Mouse (Mus musculus): ENCODE results near the gene Col17a1.

Col17a1 gene

DNA sequence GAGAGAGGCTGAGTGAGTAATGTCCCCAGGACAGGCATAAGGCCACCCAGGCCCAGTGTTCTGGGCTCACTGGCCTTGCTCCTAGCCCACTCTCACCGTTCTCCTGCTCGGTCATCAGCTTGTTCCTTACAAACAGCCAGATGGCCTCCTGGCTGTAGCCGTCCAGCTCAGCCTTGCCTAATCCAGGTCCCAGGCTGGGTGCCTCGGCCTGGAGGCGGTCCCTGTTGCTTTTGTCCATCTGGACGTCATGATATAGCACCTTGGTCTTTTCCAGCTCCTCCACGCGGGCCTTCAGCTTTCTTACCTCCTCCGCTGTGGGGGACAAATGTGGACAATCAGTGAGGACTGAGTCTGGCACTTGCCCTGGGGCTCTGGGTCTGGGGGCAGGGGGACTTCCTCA is 23.5 kb downstream of the Col17a1 start:
- no peak for DNase-seq (ENCODE audit: low spot score in 2 of 2)

DNA sequence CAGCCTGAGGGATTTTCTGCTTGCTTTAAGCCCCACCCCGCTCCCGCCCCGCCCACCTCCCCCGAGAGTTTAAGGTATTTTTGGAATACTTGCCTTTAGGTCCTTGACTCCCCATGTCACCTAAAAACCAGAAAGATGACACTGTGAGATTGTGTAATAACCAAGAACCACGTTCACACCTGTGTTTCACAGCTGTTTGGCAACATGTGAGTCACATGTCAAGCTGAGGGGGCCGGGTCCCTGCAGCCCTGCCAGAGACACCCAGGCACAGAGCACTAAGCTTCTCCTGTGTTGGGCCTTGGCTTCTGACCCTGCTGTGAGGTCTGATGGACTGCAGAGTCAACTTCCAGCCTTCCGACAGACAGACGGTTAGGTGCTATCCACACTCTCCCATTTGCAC is 24.3 kb downstream of the Col17a1 start:
- DNase-seq (ENCODE audit: low spot score in 2 of 2), result no peak

DNA sequence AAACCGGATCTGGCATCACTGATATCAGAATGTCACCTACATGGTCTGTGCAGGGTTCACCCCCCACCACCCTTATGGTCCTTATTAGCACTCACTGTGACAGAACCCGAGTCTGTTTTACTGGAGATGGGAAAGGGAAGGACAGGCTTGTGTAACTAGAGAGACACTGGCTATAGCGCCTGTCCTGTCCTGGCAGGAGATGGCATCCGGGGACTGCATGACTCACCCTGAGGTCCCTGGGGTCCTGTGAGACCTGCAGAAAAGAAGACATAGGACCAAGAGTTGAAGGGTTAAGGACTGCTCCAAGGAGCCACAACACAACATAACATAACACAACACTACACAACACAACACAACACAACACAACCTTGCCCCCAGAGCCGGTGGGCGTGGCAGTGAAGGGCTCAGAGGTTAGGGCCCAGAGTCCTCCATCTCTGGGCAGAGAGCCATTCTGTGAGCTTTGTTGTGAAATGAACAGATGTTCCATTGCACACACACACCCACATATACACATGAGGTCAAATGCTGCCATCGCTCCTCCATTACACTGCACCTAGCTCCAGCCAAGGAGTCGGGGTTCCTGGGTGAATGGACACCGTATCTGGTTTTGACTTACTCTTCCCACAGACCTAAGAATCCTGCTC is 32.0 kb downstream of the Col17a1 start:
- no peak for DNase-seq (ENCODE audit: low spot score in 2 of 2)

DNA sequence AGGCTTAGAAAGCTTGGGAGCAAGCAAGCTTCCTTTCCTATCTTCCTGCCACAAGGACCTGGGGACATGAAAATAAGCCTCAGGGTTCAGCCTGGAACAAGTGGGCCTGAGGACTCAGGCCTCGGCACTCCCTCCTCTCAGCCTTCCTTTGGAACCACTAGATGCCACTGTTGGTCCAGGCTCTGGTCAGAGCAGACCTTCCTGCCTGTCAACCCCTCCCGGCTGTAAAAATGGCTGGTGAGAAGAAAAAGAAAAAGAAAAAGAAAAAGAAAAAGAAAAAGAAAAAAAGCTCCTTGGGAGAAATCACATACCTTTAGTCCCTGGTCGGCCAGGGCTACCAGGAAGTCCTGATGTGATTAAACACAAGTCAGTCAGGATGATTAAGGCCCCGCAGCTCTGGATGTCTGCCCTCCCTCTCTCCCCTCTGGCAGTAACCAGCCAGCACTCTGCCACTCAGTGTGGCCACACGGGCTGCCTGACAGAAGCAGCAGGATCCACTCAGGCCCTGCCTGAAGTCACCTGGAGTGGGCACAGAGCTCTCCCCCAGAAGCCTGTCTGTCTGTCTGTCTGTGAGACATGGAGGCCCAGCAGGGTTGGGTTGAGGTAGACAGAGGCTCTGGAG is 32.9 kb downstream of the Col17a1 start:
- peak in 1 of 2 experiments; percentile 55 for DNase-seq (ENCODE audit: low spot score in 2 of 2)

DNA sequence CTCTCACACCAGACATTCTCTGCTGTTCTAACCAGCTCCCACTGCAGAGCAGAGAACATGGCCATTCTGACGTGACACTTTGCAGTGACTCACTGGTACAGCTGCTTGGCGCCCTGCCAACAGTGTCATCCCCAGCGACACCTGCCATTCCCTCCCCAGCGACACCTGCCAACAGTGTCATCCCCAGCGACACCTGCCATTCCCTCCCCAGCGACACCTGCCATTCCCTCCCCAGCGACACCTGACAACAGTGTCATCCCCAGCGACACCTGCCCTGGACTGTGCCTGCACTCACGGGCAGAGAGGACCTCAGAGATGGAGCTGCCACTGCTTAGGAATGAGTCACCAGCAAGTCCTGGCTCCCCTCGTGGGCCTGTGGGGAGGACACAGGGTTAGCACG is 37.0 kb downstream of the Col17a1 start:
- no peak for DNase-seq (ENCODE audit: low spot score in 2 of 2)

DNA sequence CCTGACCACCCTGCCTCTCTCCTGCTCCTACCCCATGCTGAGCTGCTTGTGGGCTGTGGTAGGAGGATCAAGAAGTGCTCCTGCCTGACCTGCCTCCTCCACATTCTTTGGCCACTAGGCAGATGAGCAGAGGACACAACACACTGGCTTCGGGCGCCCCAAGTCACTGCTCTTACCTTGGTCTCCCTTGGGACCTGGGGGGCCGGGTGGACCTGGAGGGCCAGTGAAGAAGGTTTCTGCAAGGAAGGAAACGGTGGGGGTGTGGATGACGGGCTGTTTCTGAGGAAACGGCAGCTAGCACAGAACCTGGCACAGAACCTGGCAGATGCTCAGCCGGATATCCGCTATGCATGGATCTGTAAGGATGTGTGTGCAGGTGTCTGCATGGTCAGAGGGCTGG is 38.7 kb downstream of the Col17a1 start:
- DNase-seq (ENCODE audit: low spot score in 2 of 2), result no peak

DNA sequence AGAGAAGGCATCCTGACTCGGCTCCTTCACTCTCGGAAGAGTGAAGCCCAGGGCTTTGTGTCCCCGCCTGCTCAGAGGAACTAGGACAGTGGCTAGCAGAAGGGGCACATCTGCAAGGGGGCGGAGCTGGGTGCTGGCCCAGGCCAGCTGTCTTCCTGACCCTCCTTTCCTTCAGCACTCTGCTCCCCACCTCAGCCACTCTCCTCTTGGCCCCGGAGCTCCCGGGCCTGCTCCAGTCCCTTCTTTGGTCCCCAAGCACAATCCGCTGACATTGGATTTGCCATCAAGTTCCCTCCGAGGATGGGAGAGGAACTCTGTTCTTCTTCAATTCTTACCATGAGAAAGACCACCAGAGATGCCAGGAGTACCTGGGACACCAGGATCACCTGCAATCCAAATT is 39.6 kb downstream of the Col17a1 start:
- DNase-seq (ENCODE audit: low spot score in 2 of 2), result no peak

DNA sequence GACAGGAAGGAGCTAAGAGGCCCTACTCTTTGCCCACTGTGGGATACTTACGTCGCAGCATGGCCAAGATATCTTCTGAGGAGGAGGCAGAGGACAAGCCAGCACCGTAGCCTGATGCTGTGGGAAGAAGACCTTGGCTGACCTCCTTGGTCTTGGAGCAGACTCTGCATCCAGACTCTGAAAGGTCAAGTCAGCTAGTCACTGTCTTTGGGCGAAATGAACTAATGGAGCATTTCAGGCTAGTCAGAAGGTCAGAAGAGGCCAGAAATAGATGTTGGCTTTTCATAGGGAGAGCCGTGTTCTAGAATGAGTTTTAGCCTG is 40.8 kb downstream of the Col17a1 start:
- no peak for DNase-seq (ENCODE audit: low spot score in 2 of 2)

DNA sequence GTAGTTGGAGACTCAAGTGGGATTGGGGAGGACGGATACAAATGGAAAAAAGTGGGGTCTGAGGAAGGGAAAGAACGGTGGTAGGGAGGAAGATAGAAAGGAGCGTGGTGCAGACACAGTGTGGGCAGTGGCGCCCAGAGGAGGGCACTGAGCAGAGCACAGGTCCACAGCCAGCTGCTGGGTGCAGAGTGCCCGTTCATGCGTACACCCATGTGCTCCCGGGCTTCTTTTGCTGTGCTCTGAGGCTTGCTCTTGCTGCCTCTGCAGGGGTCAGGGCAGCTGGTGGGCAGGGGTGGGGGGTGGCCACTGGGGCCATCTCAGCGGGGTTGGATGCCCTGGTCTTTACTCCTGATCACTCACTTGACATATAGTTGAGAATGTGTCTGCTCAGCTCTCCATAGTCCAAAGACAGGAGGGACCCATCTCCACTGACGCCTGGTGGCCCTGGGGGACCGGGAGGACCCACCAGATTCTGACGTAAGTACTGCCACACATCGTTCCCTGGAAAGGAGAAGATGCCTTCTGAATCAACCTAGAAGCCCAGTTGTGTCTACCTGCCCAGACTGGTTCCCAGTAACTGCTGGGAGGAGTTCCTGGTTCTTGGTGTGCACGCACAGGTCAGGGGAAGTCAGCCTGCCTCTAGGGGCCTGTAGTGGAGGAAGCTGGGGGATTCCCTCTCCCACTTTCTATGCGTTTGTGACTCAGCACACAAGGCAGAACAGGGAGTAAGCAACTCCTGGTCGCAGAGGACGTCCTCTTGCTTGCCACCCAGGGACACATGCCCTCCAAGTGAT is 41.3 kb downstream of the Col17a1 start:
- no peak for DNase-seq (ENCODE audit: low spot score in 2 of 2)

DNA sequence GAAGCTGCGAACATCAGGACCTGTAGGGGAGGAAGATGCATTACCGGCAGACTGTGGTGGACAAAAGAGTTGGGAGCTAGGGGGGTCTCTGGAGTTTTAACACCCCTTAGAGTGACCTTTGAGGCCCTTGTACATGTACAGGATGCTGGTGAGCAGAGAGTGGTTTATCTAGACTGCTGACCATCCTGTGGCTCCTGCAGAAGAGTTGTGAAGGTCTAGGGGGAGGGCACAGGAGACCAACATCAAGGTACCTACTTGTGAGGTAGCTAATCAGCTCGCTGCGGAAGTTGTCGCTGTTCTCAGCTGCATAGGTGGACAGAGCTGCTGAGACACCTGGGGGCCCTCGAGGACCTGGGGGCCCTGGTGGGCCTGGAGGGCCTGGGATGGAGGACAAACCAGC is 42.8 kb downstream of the Col17a1 start:
- no peak for DNase-seq (ENCODE audit: low spot score in 2 of 2)

DNA sequence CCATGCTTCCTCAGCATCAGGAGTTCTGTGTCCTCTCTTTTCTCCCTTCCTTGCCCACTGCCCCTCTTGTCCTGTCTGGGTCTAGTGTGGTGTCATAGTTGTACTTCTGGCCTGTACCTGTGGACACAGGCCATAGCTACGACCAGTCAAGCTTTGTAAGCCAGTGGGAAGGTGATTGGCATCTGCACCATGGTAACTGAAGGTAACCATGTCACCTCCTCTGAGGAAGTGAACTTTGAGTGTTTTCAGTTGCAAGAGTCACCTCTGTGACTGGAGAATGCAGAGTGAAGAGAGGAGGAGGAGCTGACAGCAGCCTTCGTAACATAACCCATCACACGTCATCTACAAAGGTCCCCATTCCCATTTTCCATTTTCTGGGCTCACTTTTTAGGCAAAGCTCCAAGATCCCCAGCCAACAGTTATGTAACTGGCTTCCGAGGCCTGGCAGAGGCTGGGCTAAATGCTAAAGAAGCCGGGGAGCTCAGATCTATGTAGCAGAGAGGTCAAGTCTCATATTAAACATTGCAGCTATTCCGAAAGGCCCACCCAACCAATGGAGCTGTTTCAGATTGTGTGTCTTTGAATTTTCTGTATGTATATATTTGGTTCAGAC is 45.3 kb downstream of the Col17a1 start:
- no peak for DNase-seq (ENCODE audit: low spot score in 2 of 2)

DNA sequence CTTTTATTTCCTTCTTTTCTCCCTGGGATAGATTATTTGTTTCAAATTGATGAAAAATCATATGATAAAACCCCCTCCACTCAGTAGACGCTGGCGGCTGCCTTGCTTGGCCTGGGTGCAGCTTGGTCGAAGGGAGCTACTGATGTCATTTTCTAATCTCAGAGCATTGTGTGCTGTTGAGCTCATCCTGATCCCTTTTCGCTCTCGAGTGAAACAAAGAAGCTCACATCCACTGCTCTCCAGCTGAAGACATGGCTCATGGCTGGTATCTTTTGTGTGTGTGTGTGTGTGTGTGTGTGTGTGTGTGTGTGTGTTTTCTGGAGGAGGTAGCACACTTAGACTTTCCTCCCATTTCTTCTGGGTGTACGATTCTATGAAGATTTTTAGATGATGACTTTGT is 46.3 kb downstream of the Col17a1 start:
- no peak for DNase-seq (ENCODE audit: low spot score in 2 of 2)

DNA sequence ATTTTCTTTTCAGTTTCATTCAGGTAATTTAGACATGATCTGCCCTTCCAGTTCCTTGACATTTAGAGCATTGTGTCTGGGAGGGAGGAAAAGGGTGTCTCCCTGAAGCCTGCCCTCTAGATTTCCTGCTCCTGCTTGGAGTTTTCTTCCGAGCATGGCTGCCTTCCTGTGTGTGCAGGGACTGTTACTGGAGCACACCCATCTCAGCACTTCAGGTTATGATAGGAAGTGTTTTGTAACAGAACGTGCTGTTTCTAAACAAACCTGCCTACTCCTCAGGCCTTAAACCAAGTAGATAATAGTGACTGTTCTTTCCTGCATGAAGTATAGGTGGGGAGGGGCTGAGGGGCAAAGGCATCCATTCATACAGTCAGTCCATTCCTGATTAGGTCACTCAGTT is 48.0 kb downstream of the Col17a1 start:
- no peak for DNase-seq (ENCODE audit: low spot score in 2 of 2)

DNA sequence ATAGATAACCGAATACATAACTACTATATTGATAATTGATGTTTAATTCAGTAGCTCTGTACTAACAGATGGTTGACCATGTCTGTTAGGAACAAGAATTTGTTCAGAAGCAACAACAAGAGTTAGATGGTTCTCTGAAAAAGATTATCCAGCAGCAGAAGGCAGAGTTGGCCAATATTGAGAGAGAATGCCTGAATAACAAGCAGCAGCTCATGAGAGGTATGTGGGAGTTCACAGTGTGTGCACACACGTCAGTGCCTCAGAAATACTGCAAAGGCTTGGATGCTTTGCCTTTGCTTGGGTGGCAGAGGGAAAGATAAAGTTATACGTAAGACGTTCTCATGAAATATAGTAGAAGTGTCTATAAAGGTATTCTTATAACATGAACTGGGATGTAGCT is 56.5 kb downstream of the Col17a1 start:
- no peak for DNase-seq (ENCODE audit: low spot score in 2 of 2)

DNA sequence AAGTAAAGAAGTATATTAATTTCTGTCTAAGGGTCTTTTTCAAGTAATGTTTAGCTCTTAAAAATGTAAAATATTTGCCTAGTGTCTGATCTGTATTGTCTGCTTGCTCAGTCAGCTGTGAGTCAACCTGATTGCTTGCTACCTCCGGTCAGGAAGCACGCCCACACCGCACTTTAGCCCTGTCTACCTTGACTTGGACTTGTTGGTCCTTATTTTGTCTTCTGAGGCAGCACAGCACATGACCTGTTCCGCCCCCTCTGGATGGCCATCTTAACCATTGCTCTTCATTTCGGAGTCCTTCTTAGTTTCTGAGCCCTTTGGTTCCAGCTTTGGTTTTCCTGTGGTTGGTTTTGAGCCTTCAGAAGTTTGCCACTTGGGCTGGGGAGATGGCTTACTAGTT is 60.1 kb downstream of the Col17a1 start:
- no peak for DNase-seq (ENCODE audit: low spot score in 2 of 2)

DNA sequence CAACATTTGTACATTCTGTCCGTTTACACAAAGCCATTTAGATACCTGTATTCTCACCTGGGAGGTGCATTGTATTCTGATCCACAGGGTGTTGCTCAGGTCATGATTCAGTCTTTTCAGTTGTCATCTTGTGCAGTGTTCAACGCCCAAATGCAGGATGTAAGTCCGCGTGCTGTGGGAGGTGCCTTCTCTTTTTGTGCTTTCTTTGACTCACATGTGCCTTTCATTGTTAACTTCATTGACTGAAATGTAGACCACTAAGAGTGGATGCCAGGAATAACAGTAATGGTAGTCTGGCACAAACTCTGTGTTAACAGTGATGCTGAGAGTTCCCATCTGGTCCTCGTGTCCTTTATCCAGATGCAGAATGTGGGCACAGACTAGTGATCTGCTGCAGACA is 61.5 kb downstream of the Col17a1 start:
- no peak for DNase-seq (ENCODE audit: low spot score in 2 of 2)

DNA sequence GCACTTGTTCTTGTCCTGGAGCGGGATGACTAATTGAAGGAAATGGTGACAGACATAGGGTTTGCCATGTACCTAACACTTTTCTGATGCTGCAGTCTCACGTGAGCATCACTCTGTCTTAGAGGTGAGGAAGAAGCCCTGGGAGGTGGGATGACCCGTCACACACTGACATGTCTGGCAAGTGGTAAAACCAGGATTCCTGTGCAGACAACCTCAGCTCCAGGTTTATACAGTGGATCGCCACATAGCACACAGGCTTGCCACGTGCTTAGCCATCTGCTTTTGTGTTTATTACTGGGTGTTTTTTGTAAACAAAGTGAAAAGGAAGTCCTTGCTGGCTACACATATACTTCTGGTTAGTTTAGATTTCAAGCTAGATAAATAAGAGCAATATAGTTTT is 62.8 kb downstream of the Col17a1 start:
- DNase-seq (ENCODE audit: low spot score in 2 of 2), result no peak

DNA sequence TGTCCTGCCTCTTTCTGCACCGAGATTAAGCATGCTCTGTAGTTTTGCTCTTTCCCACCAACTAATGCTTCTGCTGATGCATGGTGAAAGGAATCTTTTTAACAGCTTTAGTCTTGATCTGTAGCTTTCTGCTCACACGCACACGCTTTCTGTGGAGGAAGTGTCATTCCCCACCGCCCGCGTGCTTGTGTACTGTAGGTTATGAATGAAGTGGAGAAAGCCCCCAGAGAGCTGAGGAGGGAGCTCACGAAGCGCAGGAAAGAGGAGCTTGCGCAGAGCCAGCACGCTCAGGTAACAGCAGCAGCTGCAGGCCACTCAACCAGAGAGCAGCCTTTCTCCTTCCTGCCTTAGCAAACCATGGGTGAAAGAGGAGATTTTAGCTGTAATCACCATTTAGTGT is 64.4 kb downstream of the Col17a1 start:
- peak in 1 of 2 experiments; percentile 41 for DNase-seq (ENCODE audit: low spot score in 2 of 2)

DNA sequence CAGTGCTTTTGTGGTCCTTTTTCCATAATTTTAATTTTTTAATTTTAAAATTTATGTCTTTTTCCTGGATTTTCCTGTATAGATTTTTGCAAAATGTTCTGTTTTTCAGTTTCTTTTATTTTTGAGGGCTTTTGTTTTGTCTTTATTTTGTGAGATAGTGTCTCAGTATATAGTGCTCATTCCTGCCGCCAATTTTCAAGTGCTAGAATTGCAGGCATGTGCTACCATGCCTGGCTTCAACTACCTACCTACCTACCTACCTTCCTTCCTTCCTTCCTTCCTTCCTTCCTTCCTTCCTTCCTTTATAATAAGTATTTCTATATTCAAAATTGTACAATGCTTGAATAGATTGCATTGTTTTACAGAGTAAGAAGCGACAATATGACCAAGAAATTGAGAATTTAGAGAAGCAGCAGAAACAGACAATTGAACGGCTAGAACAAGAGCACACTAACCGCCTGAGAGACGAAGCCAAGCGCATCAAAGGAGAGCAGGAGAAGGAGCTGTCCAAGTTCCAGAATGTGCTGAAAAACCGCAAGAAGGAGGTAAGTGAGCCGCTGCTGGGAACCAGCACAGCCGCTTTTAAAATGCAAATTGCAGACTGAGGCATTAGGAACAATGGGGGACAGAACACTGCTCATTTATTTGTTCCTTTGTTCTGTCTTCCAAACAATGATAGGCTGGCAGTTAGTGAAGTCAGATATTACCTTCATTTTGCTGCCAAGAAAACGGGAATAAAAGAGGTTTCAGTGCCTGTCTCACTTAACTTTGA is 66.8 kb downstream of the Col17a1 start:
- DNase-seq (ENCODE audit: low spot score in 2 of 2), result no peak

DNA sequence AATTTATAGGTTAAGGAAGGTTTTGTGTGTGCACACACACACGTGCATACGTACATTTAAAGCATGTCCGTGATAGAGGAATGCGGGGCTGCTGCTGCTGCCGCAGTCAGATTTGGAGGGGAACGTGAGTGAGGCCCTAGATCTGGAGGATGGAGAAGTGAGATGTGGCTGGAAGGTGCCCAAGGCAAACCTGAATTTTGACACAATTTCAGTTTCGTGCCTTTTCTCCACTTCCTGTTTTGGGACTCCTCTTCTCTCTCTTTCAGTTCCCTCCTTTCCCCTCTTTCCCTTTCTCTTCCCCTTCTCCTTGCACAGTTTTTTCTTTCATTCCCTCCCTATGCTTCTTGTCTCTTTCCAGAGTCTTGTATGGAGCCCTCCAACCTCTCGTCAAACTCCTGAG is 70.4 kb downstream of the Col17a1 start:
- no peak for DNase-seq (ENCODE audit: low spot score in 2 of 2)

DNA sequence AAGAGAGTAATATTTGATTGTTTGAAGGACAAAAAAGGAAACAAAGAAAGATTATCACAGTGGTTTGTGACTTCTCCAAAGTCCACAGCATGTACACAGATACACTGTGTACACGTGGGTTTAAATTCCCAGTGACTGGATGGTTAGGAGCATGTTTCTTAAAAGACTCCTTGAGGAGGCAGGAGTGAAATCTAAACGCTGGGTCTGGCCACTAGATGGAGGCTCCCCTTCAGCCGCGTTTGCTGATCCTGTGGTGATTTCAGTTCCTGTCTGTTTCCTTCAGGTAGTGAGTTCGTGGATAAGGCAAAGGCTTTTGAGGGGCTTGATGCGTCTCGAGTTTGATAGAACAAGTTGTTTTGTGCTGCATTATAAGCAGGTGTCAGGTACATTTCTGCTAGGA is 78.5 kb downstream of the Col17a1 start:
- no peak for DNase-seq (ENCODE audit: low spot score in 2 of 2)

DNA sequence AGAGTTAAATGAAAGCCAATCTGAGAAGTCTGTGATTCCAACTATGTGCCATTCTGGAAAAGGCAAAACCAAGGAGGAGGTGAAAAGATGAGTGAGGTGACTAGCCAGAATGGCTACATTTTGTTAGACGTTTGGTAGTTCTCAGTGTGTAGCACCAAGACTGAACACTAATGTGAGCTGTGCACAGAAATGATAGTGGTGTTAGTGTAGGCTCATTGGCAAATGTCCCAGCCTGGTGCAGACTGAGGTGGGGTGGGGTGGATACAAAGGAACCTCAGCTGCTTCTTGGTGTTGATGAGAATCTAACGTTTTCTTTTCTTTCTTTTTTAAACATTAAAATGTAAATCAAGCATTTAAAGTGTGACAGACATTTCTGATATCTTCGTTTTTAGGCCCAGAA is 83.4 kb downstream of the Col17a1 start:
- no peak for DNase-seq (ENCODE audit: low spot score in 2 of 2)
